Mouse (Mus musculus) stomach, embryonic 15.5 days (tissue): ENCODE results near the gene St6galnac3. TPM values are rescaled to one million over a fixed set of nuclear protein-coding genes. Genes with fewer than 3 reads are reported as not detected.
A peak's percentile ranks its signal among the peaks of the same experiment; 100 is the strongest.

Experiments used
- ATAC-seq: fragments of 200-750 bp; cut with Nextera tagmentation; 2 replicates; pipeline ENCODE4 v1.8.0; 2017; ENCODE audit warnings: low read depth, moderate number of reproducible peaks, moderate TSS enrichment; ENCODE audit not compliant: insufficient read depth, low FRiP score
- H3K27ac ChIP-seq: fragments of 300-500 bp; sonication (generic); 2 replicates; pipeline ENCODE4 v1.5.1; 2015; ENCODE audit warnings: mild to moderate bottlenecking, inconsistent platforms
- H3K27me3 ChIP-seq: fragments of 300-500 bp; sonication (generic); replicated peaks from 2 replicates; pipeline ENCODE4 v1.6.1; 2015; ENCODE audit warnings: inconsistent platforms
- H3K36me3 ChIP-seq: fragments of 300-500 bp; sonication (generic); 2 replicates; pipeline ENCODE4 v1.6.1; 2015; ENCODE audit warnings: inconsistent platforms
- H3K4me1 ChIP-seq: fragments of 300-500 bp; sonication (generic); 2 replicates; pipeline ENCODE4 v1.6.1; 2015; ENCODE audit warnings: inconsistent platforms
- H3K4me2 ChIP-seq: fragments of 300-500 bp; sonication (generic); 2 replicates; pipeline ENCODE4 v1.6.1; 2015; ENCODE audit warnings: mild to moderate bottlenecking, inconsistent platforms
- H3K4me3 ChIP-seq: fragments of 300-500 bp; sonication (generic); replicated peaks from 2 replicates; pipeline ENCODE4 v1.5.1; 2015; ENCODE audit warnings: inconsistent platforms
- H3K9ac ChIP-seq: fragments of 300-500 bp; sonication (generic); 2 replicates; pipeline ENCODE4 v1.6.1; 2015; ENCODE audit warnings: inconsistent platforms
- H3K9me3 ChIP-seq: fragments of 300-500 bp; sonication (generic); 2 replicates; pipeline ENCODE4 v1.6.1; 2016; ENCODE audit warnings: inconsistent platforms
- WGBS: fragments of 180-500 bp; shearing (Covaris S2); methylation state at CpG from one replicate; pipeline ENCODE4 v1.1.7; 2015; 5-methylcytosine and 5-hydroxymethylcytosine counted together
- polyA plus RNA-seq: library from polyadenylated mRNA; unstranded; fragments of >200 nt; fragmentation: Nextera tagmentation; extraction: Ambion mirVana; gene quantifications from 2 replicates; pipeline ENCODE4 v1.2.1, GENCODE M21; 2015

The St6galnac3 gene
- polyA plus RNA-seq, 1 experiment from 2014 or later = 36.6 TPM

- no peak overlapping the region for H3K4me2 ChIP-seq
- H3K9me3 ChIP-seq = no peaks in the 10 kb centered on the region
- no peak overlapping the region for H3K4me3 ChIP-seq
- no peak overlapping the region for H3K9ac ChIP-seq
- H3K27me3 ChIP-seq = no peaks in the 10 kb centered on the region
- no peak overlapping the region for H3K27ac ChIP-seq
- WGBS = 76% methylated on average over 1 of the region's 1 CpGs
- ATAC-seq = no peak
- H3K36me3 ChIP-seq = no peaks in the 10 kb centered on the region
- peaks cover 2% of the 10 kb centered on the region; the same call in 1 of the 2 replicates for H3K4me1 ChIP-seq
These were observed 18.1 kb downstream of the St6galnac3 start for GRCm38 (mm10) chr3:153706901-153707300.

- H3K9me3 ChIP-seq = no peaks in the 10 kb centered on the region
- no peaks in the 10 kb centered on the region for H3K27me3 ChIP-seq
- no peak overlapping the region for H3K27ac ChIP-seq
- no peak overlapping the region for H3K4me3 ChIP-seq
- H3K4me2 ChIP-seq = no peak overlapping the region
- 54% methylated on average over 15 of the region's 15 CpGs for WGBS
- H3K4me1 ChIP-seq = peaks cover 2% of the 10 kb centered on the region; the same call in 1 of the 2 replicates
- H3K9ac ChIP-seq = no peak overlapping the region
- no peaks in the 10 kb centered on the region for H3K36me3 ChIP-seq
- ATAC-seq = no peak
These were observed 22.9 kb downstream of the St6galnac3 start for GRCm38 (mm10) chr3:153701752-153702740.

- H3K9me3 ChIP-seq = no peaks in the 10 kb centered on the region
- H3K27ac ChIP-seq = no peak overlapping the region
- H3K36me3 ChIP-seq = no peaks in the 10 kb centered on the region
- 54% methylated on average over 7 of the region's 7 CpGs for WGBS
- H3K4me1 ChIP-seq = no peaks in the 10 kb centered on the region
- H3K27me3 ChIP-seq = no peaks in the 10 kb centered on the region
- ATAC-seq = no peak
- H3K9ac ChIP-seq = no peak overlapping the region
- no peak overlapping the region for H3K4me2 ChIP-seq
- H3K4me3 ChIP-seq = no peak overlapping the region
These were observed 23.8 kb downstream of the St6galnac3 start for GRCm38 (mm10) chr3:153701172-153701571.

GRCm38 (mm10) chr3:153699086-153699485, 25.9 kb downstream of the St6galnac3 start:
- H3K9ac ChIP-seq = no peak overlapping the region
- H3K4me2 ChIP-seq = no peak overlapping the region
- no peaks in the 10 kb centered on the region for H3K36me3 ChIP-seq
- H3K27me3 ChIP-seq = no peaks in the 10 kb centered on the region
- no peak overlapping the region for H3K27ac ChIP-seq
- H3K9me3 ChIP-seq = no peaks in the 10 kb centered on the region
- no peak for ATAC-seq
- no peaks in the 10 kb centered on the region for H3K4me1 ChIP-seq
- 79% methylated on average over 8 of the region's 8 CpGs for WGBS
- no peak overlapping the region for H3K4me3 ChIP-seq

GRCm38 (mm10) chr3:153692978-153693377, 32.0 kb downstream of the St6galnac3 start:
- Histone ChIP-seq H3K27ac (peak overlapping the region; percentile 13), H3K36me3 (no peaks in the 10 kb centered on the region), H3K27me3 (no peaks in the 10 kb centered on the region), H3K9me3 (no peaks in the 10 kb centered on the region), H3K4me1 (peaks cover 16% of the 10 kb centered on the region), H3K9ac (no peak overlapping the region), H3K4me3 (no peak overlapping the region), H3K4me2 (no peak overlapping the region)
- ATAC-seq = no peak
- WGBS = 39% methylated on average over 7 of the region's 7 CpGs

DNA sequence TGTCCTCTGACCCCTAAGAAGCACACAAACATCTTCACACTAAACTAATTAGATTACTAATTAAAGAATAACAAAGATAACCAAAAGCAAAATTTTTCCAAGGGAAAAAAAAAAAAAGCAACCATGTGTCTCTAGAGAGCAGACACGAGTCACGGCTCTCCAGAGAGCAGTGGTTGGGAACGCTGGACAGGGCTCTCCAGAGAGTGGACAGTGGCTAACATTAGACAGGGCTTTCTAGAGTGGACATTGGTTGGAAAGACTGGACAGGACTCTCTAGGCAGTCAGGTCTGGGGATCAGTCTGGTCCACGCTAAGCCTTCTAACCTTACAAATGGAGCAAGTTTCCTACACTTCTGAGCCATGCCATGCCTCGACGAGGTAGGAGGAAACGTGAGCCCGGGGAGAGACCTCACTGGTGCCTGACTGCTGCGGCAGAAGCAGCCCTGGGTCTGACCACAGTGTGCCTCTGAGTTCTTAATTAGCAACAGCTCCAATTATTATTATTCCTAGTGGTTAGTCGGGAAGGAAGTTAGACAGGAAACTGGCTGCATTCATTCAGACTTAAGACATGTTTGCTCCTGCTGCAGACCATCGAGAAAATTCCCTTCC, 32.7 kb downstream of the St6galnac3 start:
- ATAC-seq = no peak
- Histone ChIP-seq H3K9ac (no peak overlapping the region), H3K27ac (peak overlapping the region; percentile 13), H3K4me1 (peaks cover 16% of the 10 kb centered on the region), H3K4me2 (no peak overlapping the region), H3K36me3 (no peaks in the 10 kb centered on the region), H3K9me3 (no peaks in the 10 kb centered on the region), H3K27me3 (no peaks in the 10 kb centered on the region), H3K4me3 (no peak overlapping the region)
- 49% methylated on average over 11 of the region's 11 CpGs for WGBS

GRCm38 (mm10) chr3:153691537-153691936, 33.4 kb downstream of the St6galnac3 start:
- H3K4me2 ChIP-seq = no peak overlapping the region
- no peak overlapping the region for H3K4me3 ChIP-seq
- H3K36me3 ChIP-seq = no peaks in the 10 kb centered on the region
- H3K27ac ChIP-seq = no peak overlapping the region
- 35% methylated on average over 4 of the region's 4 CpGs for WGBS
- no peaks in the 10 kb centered on the region for H3K27me3 ChIP-seq
- H3K4me1 ChIP-seq = peaks cover 16% of the 10 kb centered on the region
- peak; percentile 56; the same call in 1 of the 2 replicates for ATAC-seq
- no peak overlapping the region for H3K9ac ChIP-seq
- no peaks in the 10 kb centered on the region for H3K9me3 ChIP-seq

- 45% methylated on average over 2 of the region's 2 CpGs for WGBS
- H3K4me1 ChIP-seq = peaks cover 16% of the 10 kb centered on the region
- peak; percentile 54; the same call in 1 of the 2 replicates for ATAC-seq
- H3K4me2 ChIP-seq = no peak overlapping the region
- no peaks in the 10 kb centered on the region for H3K36me3 ChIP-seq
- peak overlapping the region; percentile 76 for H3K27ac ChIP-seq
- no peak overlapping the region for H3K9ac ChIP-seq
- no peak overlapping the region for H3K4me3 ChIP-seq
- no peaks in the 10 kb centered on the region for H3K9me3 ChIP-seq
- no peaks in the 10 kb centered on the region for H3K27me3 ChIP-seq
These were observed 34.4 kb downstream of the St6galnac3 start for GRCm38 (mm10) chr3:153690553-153690952.

GRCm38 (mm10) chr3:153689793-153690291, 35.1 kb downstream of the St6galnac3 start:
- 41% methylated on average over 11 of the region's 11 CpGs for WGBS
- Histone ChIP-seq H3K27me3 (no peaks in the 10 kb centered on the region), H3K4me1 (peaks cover 16% of the 10 kb centered on the region), H3K9me3 (no peaks in the 10 kb centered on the region), H3K36me3 (no peaks in the 10 kb centered on the region), H3K4me2 (peak overlapping the region; percentile 5; the same call in 1 of the 2 replicates), H3K27ac (peak overlapping the region; percentile 76), H3K4me3 (no peak overlapping the region), H3K9ac (no peak overlapping the region)
- ATAC-seq = peak; percentile 94

GRCm38 (mm10) chr3:153687896-153688295, 37.1 kb downstream of the St6galnac3 start:
- WGBS = 85% methylated on average over 5 of the region's 5 CpGs
- Histone ChIP-seq H3K27me3 (no peaks in the 10 kb centered on the region), H3K4me2 (no peak overlapping the region), H3K4me1 (peaks cover 16% of the 10 kb centered on the region), H3K4me3 (no peak overlapping the region), H3K9ac (no peak overlapping the region), H3K9me3 (no peaks in the 10 kb centered on the region), H3K27ac (no peak overlapping the region), H3K36me3 (no peaks in the 10 kb centered on the region)
- no peak for ATAC-seq

- 81% methylated on average over 1 of the region's 1 CpGs for WGBS
- Histone ChIP-seq H3K4me3 (no peak overlapping the region), H3K9me3 (no peaks in the 10 kb centered on the region), H3K27me3 (no peaks in the 10 kb centered on the region), H3K4me2 (no peak overlapping the region), H3K4me1 (peaks cover 2% of the 10 kb centered on the region; the same call in 1 of the 2 replicates), H3K27ac (no peak overlapping the region), H3K36me3 (no peaks in the 10 kb centered on the region), H3K9ac (no peak overlapping the region)
- no peak for ATAC-seq
These were observed 40.1 kb downstream of the St6galnac3 start for GRCm38 (mm10) chr3:153684909-153685308.

GRCm38 (mm10) chr3:153682303-153682702, 42.7 kb downstream of the St6galnac3 start:
- 92% methylated on average over 10 of the region's 10 CpGs for WGBS
- Histone ChIP-seq H3K36me3 (no peaks in the 10 kb centered on the region), H3K27ac (no peak overlapping the region), H3K4me2 (no peak overlapping the region), H3K4me3 (no peak overlapping the region), H3K9me3 (no peaks in the 10 kb centered on the region), H3K27me3 (no peaks in the 10 kb centered on the region), H3K9ac (no peak overlapping the region), H3K4me1 (no peaks in the 10 kb centered on the region)
- no peak for ATAC-seq
